Mouse (Mus musculus) midbrain, embryonic 12.5 days (tissue): ENCODE measurements around the gene Prss8. TPM values are rescaled to one million over a fixed set of nuclear protein-coding genes. Genes with fewer than 3 reads are reported as not detected.

Experiments used
- ATAC-seq: fragments of 200-750 bp; cut with Nextera tagmentation; 2 replicates; pipeline ENCODE4 v1.8.0; 2017; ENCODE audit warnings: low read depth, moderate TSS enrichment, moderate library complexity; ENCODE audit not compliant: low FRiP score
- H3K27ac ChIP-seq: fragments of 300-500 bp; sonication (generic); replicated peaks from 2 replicates; pipeline ENCODE4 v1.5.1; 2016; ENCODE audit warnings: mild to moderate bottlenecking
- H3K27me3 ChIP-seq: fragments of 300-500 bp; sonication (generic); 2 replicates; pipeline ENCODE4 v1.6.1; 2016; ENCODE audit warnings: mild to moderate bottlenecking
- H3K36me3 ChIP-seq: fragments of 300-500 bp; sonication (generic); 2 replicates; pipeline ENCODE4 v1.6.1; 2016
- H3K4me1 ChIP-seq: fragments of 300-500 bp; sonication (generic); 2 replicates; pipeline ENCODE4 v1.6.1; 2016
- H3K4me2 ChIP-seq: fragments of 300-500 bp; sonication (generic); replicated peaks from 2 replicates; pipeline ENCODE4 v1.6.1; 2016; ENCODE audit warnings: mild to moderate bottlenecking, moderate library complexity
- H3K4me3 ChIP-seq: fragments of 300-500 bp; sonication (generic); 2 replicates; pipeline ENCODE4 v1.5.1; 2016; ENCODE audit warnings: mild to moderate bottlenecking
- H3K9ac ChIP-seq: fragments of 300-500 bp; sonication (generic); replicated peaks from 2 replicates; pipeline ENCODE4 v1.6.1; 2016; ENCODE audit warnings: mild to moderate bottlenecking, moderate library complexity
- H3K9me3 ChIP-seq: fragments of 300-500 bp; sonication (generic); 2 replicates; pipeline ENCODE4 v1.6.1; 2016; ENCODE audit warnings: mild to moderate bottlenecking
- WGBS: fragments of 180-500 bp; shearing (Covaris S2); methylation state at CpG from one replicate; pipeline ENCODE4 v1.1.7; 2016; 5-methylcytosine and 5-hydroxymethylcytosine counted together
- polyA plus RNA-seq: library from polyadenylated mRNA; unstranded; fragments of >200 nt; fragmentation: Nextera tagmentation; extraction: Ambion mirVana; gene quantifications from 2 replicates; pipeline ENCODE4 v1.2.1, GENCODE M21; 2016

Gene Prss8
- polyA plus RNA-seq, 1 experiment from 2014 or later = 1.3 TPM

- no peak for ATAC-seq
- no peak overlapping the region for H3K4me2 ChIP-seq
- H3K4me3 ChIP-seq = no peak overlapping the region
- H3K9me3 ChIP-seq = no peaks in the 10 kb centered on the region
- 0 out of 2 replicates have a peak, but pooled peaks cover 5% of the 10 kb centered on the region for H3K4me1 ChIP-seq
- whole genome bisulfite sequencing = 94% methylated on average over 8 of the region's 8 CpGs
- no peak overlapping the region for H3K9ac ChIP-seq
- H3K27me3 ChIP-seq = peaks cover 32% of the 10 kb centered on the region
- no peak overlapping the region for H3K27ac ChIP-seq
- H3K36me3 ChIP-seq = peaks cover 52% of the 10 kb centered on the region
These were observed 3.8 kb downstream of the Prss8 start for GRCm38 (mm10) chr7:127926066-127926465.

- H3K36me3 ChIP-seq = peaks cover 52% of the 10 kb centered on the region
- H3K27me3 ChIP-seq = peaks cover 30% of the 10 kb centered on the region
- no peak overlapping the region for H3K4me2 ChIP-seq
- no peak overlapping the region for H3K27ac ChIP-seq
- H3K9me3 ChIP-seq = no peaks in the 10 kb centered on the region
- H3K4me3 ChIP-seq = no peak overlapping the region
- 59% methylated on average over 5 of the region's 5 CpGs for WGBS
- no peak for ATAC-seq
- 0 out of 2 replicates have a peak overlapping the region, but pooled peaks have one; percentile 4 for H3K9ac ChIP-seq
- H3K4me1 ChIP-seq = 0 out of 2 replicates have a peak, but pooled peaks cover 4% of the 10 kb centered on the region
These were observed 4.7 kb downstream of the Prss8 start for GRCm38 (mm10) chr7:127925252-127925651.

GRCm38 (mm10) chr7:127923714-127924113, 6.2 kb downstream of the Prss8 start:
- Histone ChIP-seq H3K4me1 (no peaks in the 10 kb centered on the region), H3K27me3 (peaks cover 14% of the 10 kb centered on the region), H3K9ac (no peak overlapping the region), H3K36me3 (peaks cover 52% of the 10 kb centered on the region), H3K27ac (no peak overlapping the region), H3K9me3 (no peaks in the 10 kb centered on the region), H3K4me2 (no peak overlapping the region), H3K4me3 (no peak overlapping the region)
- 88% methylated on average over 5 of the region's 5 CpGs for WGBS
- ATAC-seq = no peak

- peaks cover 52% of the 10 kb centered on the region for H3K36me3 ChIP-seq
These were observed 7.2 kb downstream of the Prss8 start for GRCm38 (mm10) chr7:127922451-127923275.

GRCm38 (mm10) chr7:127921516-127921915, 8.4 kb downstream of the Prss8 start:
- Histone ChIP-seq H3K9me3 (no peaks in the 10 kb centered on the region), H3K9ac (no peak overlapping the region), H3K36me3 (peaks cover 60% of the 10 kb centered on the region), H3K27ac (no peak overlapping the region), H3K4me1 (no peaks in the 10 kb centered on the region), H3K4me2 (no peak overlapping the region), H3K4me3 (no peak overlapping the region), H3K27me3 (no peaks in the 10 kb centered on the region)
- ATAC-seq = no peak
- WGBS = 69% methylated on average over 8 of the region's 8 CpGs

More at GRCm38 (mm10) chr7:127922451-127923275, 7.2 kb downstream of the Prss8 start:
- Histone ChIP-seq H3K9me3 (no peaks in the 10 kb centered on the region), H3K27ac (no peak overlapping the region), H3K4me3 (no peak overlapping the region), H3K27me3 (peaks cover 4% of the 10 kb centered on the region), H3K4me2 (no peak overlapping the region), H3K9ac (no peak overlapping the region), H3K4me1 (no peaks in the 10 kb centered on the region)
- ATAC-seq = no peak
- 82% methylated on average over 6 of the region's 6 CpGs for WGBS

GRCm38 (mm10) chr7:127919290-127919689, 10.6 kb downstream of the Prss8 start:
- no peak for ATAC-seq
- H3K4me3 ChIP-seq = no peak overlapping the region
- no peak overlapping the region for H3K27ac ChIP-seq
- H3K27me3 ChIP-seq = no peaks in the 10 kb centered on the region
- H3K4me2 ChIP-seq = no peak overlapping the region
- no peak overlapping the region for H3K9ac ChIP-seq
- H3K9me3 ChIP-seq = no peaks in the 10 kb centered on the region
- H3K4me1 ChIP-seq = no peaks in the 10 kb centered on the region
- H3K36me3 ChIP-seq = peaks cover 56% of the 10 kb centered on the region
- 77% methylated on average over 7 of the region's 7 CpGs for WGBS

GRCm38 (mm10) chr7:127918203-127918602, 11.7 kb downstream of the Prss8 start:
- no peak overlapping the region for H3K4me2 ChIP-seq
- ATAC-seq = no peak
- H3K4me1 ChIP-seq = peaks cover under 1% of the 10 kb centered on the region; the same call in 1 of the 2 replicates
- no peaks in the 10 kb centered on the region for H3K27me3 ChIP-seq
- 58% methylated on average over 3 of the region's 3 CpGs for WGBS
- H3K27ac ChIP-seq = no peak overlapping the region
- H3K4me3 ChIP-seq = no peak overlapping the region
- no peaks in the 10 kb centered on the region for H3K9me3 ChIP-seq
- H3K9ac ChIP-seq = no peak overlapping the region
- H3K36me3 ChIP-seq = peaks cover 48% of the 10 kb centered on the region

GRCm38 (mm10) chr7:127915293-127915692, 14.6 kb downstream of the Prss8 start:
- Histone ChIP-seq H3K9ac (no peak overlapping the region), H3K4me3 (no peak overlapping the region), H3K4me1 (peaks cover 12% of the 10 kb centered on the region), H3K4me2 (no peak overlapping the region), H3K27ac (no peak overlapping the region), H3K36me3 (peaks cover 29% of the 10 kb centered on the region), H3K9me3 (no peaks in the 10 kb centered on the region), H3K27me3 (no peaks in the 10 kb centered on the region)
- 93% methylated on average over 12 of the region's 12 CpGs for WGBS
- ATAC-seq = no peak

- peak overlapping the region; percentile 99 for H3K4me3 ChIP-seq
- ATAC-seq = no peak
- H3K36me3 ChIP-seq = peaks cover 43% of the 10 kb centered on the region
- peak overlapping the region; percentile 78 for H3K4me2 ChIP-seq
- no peaks in the 10 kb centered on the region for H3K9me3 ChIP-seq
- no peaks in the 10 kb centered on the region for H3K27me3 ChIP-seq
- H3K4me1 ChIP-seq = peaks cover 12% of the 10 kb centered on the region
- no peak overlapping the region for H3K27ac ChIP-seq
- peak overlapping the region; percentile 85 for H3K9ac ChIP-seq
- 31% methylated on average over 4 of the region's 4 CpGs for WGBS
These were observed 17.0 kb downstream of the Prss8 start for GRCm38 (mm10) chr7:127912938-127913337.

GRCm38 (mm10) chr7:127912190-127912871, 17.6 kb downstream of the Prss8 start, which contains the start of gene Kat8:
Kat8 (plus strand) TSS chr7:127912516.
- peak within 1 kb of the TSS; percentile 85 for H3K9ac ChIP-seq
- H3K4me3 ChIP-seq = peak within 1 kb of the TSS; percentile 99
- peak; percentile 95 for ATAC-seq
- H3K9me3 ChIP-seq = no peaks in the 10 kb centered on the region
- peaks cover 12% of the 10 kb centered on the region for H3K4me1 ChIP-seq
- WGBS = 1% methylated on average over 40 of the region's 40 CpGs
- H3K27me3 ChIP-seq = no peaks in the 10 kb centered on the region
- peaks cover 45% of the 10 kb centered on the region for H3K36me3 ChIP-seq
- H3K27ac ChIP-seq = peak within 1 kb of the TSS; percentile 76
- peak within 1 kb of the TSS; percentile 78 for H3K4me2 ChIP-seq

- ATAC-seq = no peak
- H3K4me1 ChIP-seq = peaks cover 25% of the 10 kb centered on the region
- H3K36me3 ChIP-seq = peaks cover 41% of the 10 kb centered on the region
- no peak overlapping the region for H3K9ac ChIP-seq
- WGBS = 92% methylated on average over 4 of the region's 4 CpGs
- H3K27me3 ChIP-seq = no peaks in the 10 kb centered on the region
- no peaks in the 10 kb centered on the region for H3K9me3 ChIP-seq
- H3K4me3 ChIP-seq = no peak overlapping the region
- H3K27ac ChIP-seq = no peak overlapping the region
- H3K4me2 ChIP-seq = no peak overlapping the region
These were observed 21.2 kb downstream of the Prss8 start for GRCm38 (mm10) chr7:127908656-127909055.

GRCm38 (mm10) chr7:127907939-127908338, 22.0 kb downstream of the Prss8 start:
- no peak overlapping the region for H3K9ac ChIP-seq
- no peak overlapping the region for H3K27ac ChIP-seq
- no peaks in the 10 kb centered on the region for H3K9me3 ChIP-seq
- H3K4me2 ChIP-seq = no peak overlapping the region
- no peaks in the 10 kb centered on the region for H3K27me3 ChIP-seq
- 95% methylated on average over 12 of the region's 12 CpGs for WGBS
- H3K4me3 ChIP-seq = no peak overlapping the region
- no peak for ATAC-seq
- peaks cover 21% of the 10 kb centered on the region for H3K4me1 ChIP-seq
- peaks cover 41% of the 10 kb centered on the region for H3K36me3 ChIP-seq
